Mouse (Mus musculus) retina, postnatal 7 days (tissue): ENCODE measurements around the gene Synj1.

Experiments used
- DNase-seq: peaks from one replicate; pipeline ENCODE4 v3.0.0-alpha.2; 2012; ENCODE audit warnings: low read depth, low spot score

Synj1 gene

DNA sequence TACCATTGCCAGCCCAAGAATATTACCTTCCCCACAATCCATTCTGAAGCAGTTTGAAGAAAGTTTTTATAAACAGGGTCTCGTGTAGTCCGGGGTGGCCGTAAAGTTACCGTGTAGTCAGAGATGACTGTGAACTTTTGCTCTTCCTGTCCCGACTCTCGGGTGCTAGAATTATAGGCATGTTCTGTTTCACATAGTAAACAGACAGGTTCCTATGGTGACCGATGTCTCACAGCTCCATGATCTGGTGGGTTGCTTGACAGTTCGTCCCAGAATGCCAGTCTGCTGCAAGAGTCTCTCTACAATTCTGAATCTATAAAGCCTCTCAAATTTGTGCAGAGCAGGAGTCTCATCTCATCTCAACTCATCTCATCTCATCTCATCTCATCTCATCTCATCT, 119.0 kb downstream of the Synj1 start:
- DNase-seq: no peak

DNA sequence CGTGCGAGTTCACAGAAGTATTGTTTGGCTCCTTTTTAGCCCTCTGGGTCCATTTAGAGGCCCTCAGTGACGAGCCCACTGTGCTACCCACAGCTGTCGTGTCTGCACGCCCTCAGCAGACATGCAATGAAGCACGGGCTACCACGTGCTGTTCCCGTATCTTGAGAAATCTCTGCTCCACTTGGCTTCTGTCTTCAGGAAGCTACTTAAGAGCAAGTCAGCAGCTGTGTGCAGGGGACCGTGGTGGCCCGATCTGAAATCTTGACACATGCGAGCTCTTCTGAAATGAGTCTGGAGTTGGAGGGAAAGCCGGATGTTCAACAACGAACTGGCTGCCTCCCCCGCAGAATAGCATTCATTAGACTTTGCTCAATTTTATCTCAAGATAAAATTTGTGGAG, 119.5 kb downstream of the Synj1 start:
- DNase-seq: no peak

DNA sequence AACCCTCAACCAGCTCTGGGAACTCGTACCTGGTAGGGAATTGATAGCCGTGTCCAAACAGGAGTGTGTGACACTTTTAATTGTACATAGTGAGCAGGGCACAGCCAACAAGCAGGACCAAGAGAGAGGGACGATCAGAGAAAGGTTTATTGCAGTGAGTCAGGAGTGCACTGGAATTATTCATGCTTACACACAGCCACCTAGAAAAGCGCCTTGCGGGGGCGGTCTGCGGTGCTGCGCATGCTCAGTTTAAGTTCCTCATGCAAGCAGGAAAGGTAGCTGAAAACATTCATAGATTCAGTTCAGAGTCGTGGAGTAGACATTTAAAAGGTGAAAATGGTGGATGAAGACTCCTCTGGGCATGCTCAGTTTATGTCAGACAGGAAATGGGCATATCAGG, 120.4 kb downstream of the Synj1 start:
- DNase-seq: no peak
